Mouse (Mus musculus) kidney, postnatal 0 days (tissue): ENCODE results near the gene Gabrb1. TPM values are rescaled to one million over a fixed set of nuclear protein-coding genes. Genes with fewer than 3 reads are reported as not detected.
A peak's percentile ranks its signal among the peaks of the same experiment; 100 is the strongest.
"Not testable (repeated sequence)": the region's sequence is repeated elsewhere in the genome, so short reads cannot be mapped to it uniquely, and the experiment has no call there.

ENCODE experiments used
- ATAC-seq: fragments of 200-750 bp; cut with Nextera tagmentation; replicated peaks from 2 replicates; pipeline ENCODE4 v1.8.0; 2017; ENCODE audit warnings: low read depth, moderate number of reproducible peaks, moderate TSS enrichment, moderate library complexity; ENCODE audit not compliant: low FRiP score
- DNase-seq: peaks from one replicate; pipeline ENCODE4 v3.0.0-alpha.2; 2016; ENCODE audit warnings: low spot score
- H3K27ac ChIP-seq: fragments of 300-500 bp; sonication (generic); 2 replicates; pipeline ENCODE4 v1.5.1; 2014; ENCODE audit warnings: mild to moderate bottlenecking
- H3K27me3 ChIP-seq: fragments of 300-500 bp; sonication (generic); 2 replicates; pipeline ENCODE4 v1.6.1; 2014; ENCODE audit warnings: low read length, mixed read lengths; ENCODE audit not compliant: insufficient read depth
- H3K36me3 ChIP-seq: fragments of 300-500 bp; sonication (generic); 2 replicates; pipeline ENCODE4 v1.6.1; 2014; ENCODE audit warnings: low read length, mixed read lengths; ENCODE audit not compliant: insufficient read depth
- H3K4me1 ChIP-seq: fragments of 300-500 bp; sonication (generic); replicated peaks from 2 replicates; pipeline ENCODE4 v1.6.1; 2014; ENCODE audit warnings: antibody characterized with exemption, low read length, mixed read lengths; ENCODE audit not compliant: insufficient read depth
- H3K4me2 ChIP-seq: fragments of 300-500 bp; sonication (generic); 2 replicates; pipeline ENCODE4 v1.6.1; 2014; ENCODE audit warnings: mild to moderate bottlenecking, low read length, moderate library complexity, mixed read lengths
- H3K4me3 ChIP-seq: fragments of 300-500 bp; sonication (generic); replicated peaks from 2 replicates; pipeline ENCODE4 v1.5.1; 2014; ENCODE audit warnings: low read depth, low read length
- H3K9ac ChIP-seq: fragments of 300-500 bp; sonication (generic); 2 replicates; pipeline ENCODE4 v1.6.1; 2014; ENCODE audit warnings: low read depth, low read length
- H3K9me3 ChIP-seq: fragments of 300-500 bp; sonication (generic); replicated peaks from 2 replicates; pipeline ENCODE4 v1.6.1; 2016; ENCODE audit warnings: low read length, inconsistent platforms, mixed read lengths
- CTCF ChIP-seq: IDR thresholded peaks from 2 replicates; pipeline ENCODE4 v1.5.1; 2016; ENCODE audit warnings: antibody characterized with exemption, low read depth, mild to moderate bottlenecking, moderate library complexity
- WGBS: fragments of 180-500 bp; shearing (Covaris S2); extraction: QIAGEN DNeasy Blood & Tissue Kit; methylation state at CpG from one replicate; pipeline ENCODE4 v1.1.7; 2014; 5-methylcytosine and 5-hydroxymethylcytosine counted together
- polyA plus RNA-seq: library from polyadenylated mRNA; unstranded; fragments of >200 nt; fragmentation: Nextera tagmentation; extraction: Ambion mirVana; gene quantifications from 2 replicates; pipeline ENCODE4 v1.2.1, GENCODE M21; 2015

Gabrb1 gene
- polyA plus RNA-seq, 1 experiment from 2014 or later = 0.50 TPM

DNA sequence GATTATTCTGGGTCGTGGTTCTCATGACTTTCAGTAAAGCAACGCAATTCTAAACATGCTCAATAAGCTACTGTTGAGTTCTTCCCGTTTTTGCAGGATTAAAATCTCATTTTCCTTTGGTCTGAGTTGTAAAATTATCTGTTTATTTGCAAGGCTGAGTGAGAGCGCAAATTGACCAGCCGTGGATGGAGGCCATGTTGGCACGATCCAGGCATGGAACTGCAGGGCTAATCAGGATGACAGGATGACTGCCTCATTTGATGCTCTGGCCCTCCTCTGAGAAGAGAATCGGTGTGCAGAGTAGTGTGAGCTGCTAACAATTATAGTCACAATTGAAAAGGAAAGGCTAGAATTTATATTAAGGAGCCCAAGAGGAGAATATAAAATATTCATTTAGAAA, 480.3 kb downstream of the Gabrb1 start:
- H3K4me3 ChIP-seq = no peak overlapping the region
- no peaks in the 10 kb centered on the region for H3K4me1 ChIP-seq
- no peaks in the 10 kb centered on the region for H3K9me3 ChIP-seq
- H3K9ac ChIP-seq = no peak overlapping the region
- H3K27me3 ChIP-seq = no peaks in the 10 kb centered on the region
- no peak overlapping the region for H3K4me2 ChIP-seq
- H3K27ac ChIP-seq = no peak overlapping the region
- DNase-seq (no peak), ATAC-seq (no peak)
- 87% methylated on average over 7 of the region's 7 CpGs for WGBS
- TF ChIP-seq CTCF = no peak
- no peaks in the 10 kb centered on the region for H3K36me3 ChIP-seq

DNA sequence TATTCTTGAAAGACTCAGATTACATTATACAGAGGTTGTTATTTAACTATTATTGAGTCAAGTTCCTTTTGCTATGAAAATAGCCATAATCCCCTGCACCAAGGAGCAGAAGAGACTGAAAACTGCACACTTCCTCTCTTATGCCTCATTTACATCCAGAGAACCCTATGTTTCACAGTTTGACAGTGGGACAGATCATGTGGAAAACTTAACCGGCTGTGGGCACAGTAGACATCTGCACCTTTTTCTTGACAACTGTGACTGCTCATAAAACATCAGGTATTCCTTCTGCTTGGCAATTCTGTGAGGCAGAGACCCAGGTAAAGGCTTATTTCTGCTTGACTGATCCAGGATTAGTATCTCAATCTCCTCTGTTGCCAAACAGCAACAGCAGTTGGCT, 481.7 kb downstream of the Gabrb1 start:
- no peaks in the 10 kb centered on the region for H3K36me3 ChIP-seq
- ATAC-seq = no peak
- 43% methylated on average over 1 of the region's 1 CpGs for WGBS
- H3K4me3 ChIP-seq = no peak overlapping the region
- H3K4me1 ChIP-seq = no peaks in the 10 kb centered on the region
- no peak overlapping the region for H3K9ac ChIP-seq
- no peak overlapping the region for H3K4me2 ChIP-seq
- no peak for DNase-seq
- no peak for TF ChIP-seq CTCF
- no peaks in the 10 kb centered on the region for H3K9me3 ChIP-seq
- H3K27ac ChIP-seq = no peak overlapping the region
- no peaks in the 10 kb centered on the region for H3K27me3 ChIP-seq

DNA sequence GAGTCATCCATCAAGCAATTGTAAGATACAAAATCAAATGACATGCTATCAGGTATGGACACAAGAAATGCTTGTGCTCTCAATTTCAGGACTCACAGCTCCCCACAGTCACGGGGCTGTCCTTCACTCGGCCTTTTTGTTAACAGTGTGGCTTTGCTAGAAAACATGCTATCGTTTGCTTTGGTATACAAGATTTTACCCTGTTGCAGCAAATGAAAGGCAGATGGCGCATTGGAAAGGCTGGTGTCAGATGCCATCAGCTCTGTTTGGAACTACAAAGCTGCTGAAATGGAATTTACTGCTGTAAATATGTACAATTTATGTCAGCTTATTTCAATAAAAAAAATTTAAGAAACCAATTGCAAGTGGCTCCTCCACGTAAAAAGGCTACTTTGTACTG, 490.8 kb downstream of the Gabrb1 start:
- Histone ChIP-seq H3K4me2 (no peak overlapping the region), H3K4me3 (no peak overlapping the region), H3K4me1 (no peaks in the 10 kb centered on the region), H3K9me3 (no peaks in the 10 kb centered on the region), H3K27me3 (no peaks in the 10 kb centered on the region), H3K27ac (no peak overlapping the region), H3K36me3 (no peaks in the 10 kb centered on the region), H3K9ac (no peak overlapping the region)
- TF ChIP-seq CTCF = no peak
- ATAC-seq (no peak), DNase-seq (no peak)
- 83% methylated on average over 5 of the region's 5 CpGs for WGBS

DNA sequence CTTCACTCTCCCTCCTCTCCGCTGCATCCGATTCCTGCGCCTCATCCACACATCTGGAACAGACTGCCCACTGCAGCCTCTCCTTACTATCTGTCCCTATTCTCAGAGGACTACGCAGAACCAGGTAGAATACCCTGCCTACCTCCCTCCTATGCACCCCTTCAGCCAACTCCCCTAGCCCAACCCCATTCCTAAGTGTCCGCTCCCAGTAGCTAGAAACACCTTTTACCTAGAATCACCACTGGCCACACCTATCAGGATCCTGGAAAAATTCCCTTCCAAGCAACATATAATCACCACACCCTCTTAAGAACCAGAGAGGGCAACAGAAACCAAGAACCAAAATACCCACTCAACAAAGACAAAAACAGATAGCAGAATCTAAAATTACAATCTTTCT, 493.0 kb downstream of the Gabrb1 start:
- 99% methylated on average over 3 of the region's 5 CpGs for WGBS
- Histone ChIP-seq H3K9me3 (no peaks in the 10 kb centered on the region), H3K4me3 (no peak overlapping the region), H3K27me3 (no peaks in the 10 kb centered on the region), H3K36me3 (no peaks in the 10 kb centered on the region), H3K4me2 (no peak overlapping the region), H3K27ac (no peak overlapping the region), H3K4me1 (no peaks in the 10 kb centered on the region), H3K9ac (no peak overlapping the region)
- ATAC-seq (no peak), DNase-seq (no peak)
- TF ChIP-seq CTCF = no peak

DNA sequence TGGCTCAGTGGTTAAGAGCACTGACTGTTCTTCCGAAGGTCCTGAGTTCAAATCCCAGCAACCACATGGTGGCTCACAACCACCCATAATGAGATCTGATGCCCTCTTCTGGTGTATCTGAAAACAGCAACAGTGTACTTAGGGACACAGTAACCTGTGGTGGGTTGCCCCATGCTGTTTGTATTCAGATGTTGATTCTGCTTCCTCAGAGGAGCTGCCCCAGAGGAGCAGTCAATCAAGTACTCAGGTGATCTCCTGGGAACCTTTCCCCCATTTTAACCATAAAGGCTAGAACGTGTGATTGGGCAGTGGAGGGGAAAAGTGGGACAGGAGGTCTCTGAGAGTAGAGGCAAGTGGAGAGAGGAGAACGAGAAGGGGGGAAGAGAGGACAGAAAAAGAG, 497.8 kb downstream of the Gabrb1 start:
- not testable (repeated sequence) for H3K27me3 ChIP-seq, H3K9ac ChIP-seq, H3K4me3 ChIP-seq, H3K4me2 ChIP-seq, ATAC-seq, H3K4me1 ChIP-seq, DNase-seq, H3K27ac ChIP-seq, H3K9me3 ChIP-seq
- 78% methylated on average over 3 of the region's 3 CpGs for WGBS
- peak; percentile 15; the same call in 1 of the 2 replicates for TF ChIP-seq CTCF
- H3K36me3 ChIP-seq = peaks cover 22% of the 10 kb centered on the region

DNA sequence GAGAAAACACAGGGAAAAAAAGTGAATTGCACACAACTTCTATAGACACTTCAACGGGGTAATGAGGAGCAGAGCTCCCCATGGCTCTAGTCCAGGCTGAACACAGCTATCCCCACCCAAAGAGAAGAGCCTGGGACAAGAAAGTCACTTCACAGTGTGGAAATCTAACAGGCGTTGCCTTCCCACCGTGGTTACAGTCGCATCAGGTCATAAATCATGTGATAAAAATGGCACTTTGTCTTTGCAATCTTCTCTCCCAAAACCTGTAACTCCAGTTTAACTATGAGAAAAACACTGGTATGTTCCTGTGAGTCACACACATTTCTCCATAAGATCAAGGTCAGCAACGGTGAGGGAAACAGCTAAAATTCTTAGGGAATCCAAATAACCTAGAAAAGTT, 498.7 kb downstream of the Gabrb1 start:
- no peak for ATAC-seq
- no peak overlapping the region for H3K4me3 ChIP-seq
- H3K4me2 ChIP-seq = no peak overlapping the region
- no peaks in the 10 kb centered on the region for H3K9me3 ChIP-seq
- H3K36me3 ChIP-seq = peaks cover 30% of the 10 kb centered on the region
- H3K27ac ChIP-seq = no peak overlapping the region
- TF ChIP-seq CTCF = no peak
- no peaks in the 10 kb centered on the region for H3K4me1 ChIP-seq
- H3K27me3 ChIP-seq = no peaks in the 10 kb centered on the region
- DNase-seq = no peak
- no peak overlapping the region for H3K9ac ChIP-seq
- WGBS = 72% methylated on average over 5 of the region's 5 CpGs

DNA sequence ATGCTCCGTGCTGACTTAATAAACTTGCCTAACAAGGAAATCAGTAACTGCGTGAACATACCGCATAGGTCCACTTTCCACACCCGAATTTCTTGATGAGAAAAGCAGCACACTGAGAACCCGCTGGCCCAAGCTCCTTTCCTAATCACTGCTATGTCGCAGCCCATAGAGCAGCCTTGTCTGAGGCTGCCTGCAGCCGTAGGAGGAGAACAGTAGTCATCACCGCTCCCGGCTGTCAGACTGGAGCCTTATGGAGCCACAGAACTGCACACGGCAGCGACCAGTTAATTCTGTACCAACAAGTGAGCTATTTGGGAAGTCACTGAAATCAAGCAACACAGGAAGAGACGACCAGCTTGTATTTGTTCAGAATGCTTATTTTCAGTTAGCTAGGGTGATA, 500.8 kb downstream of the Gabrb1 start:
- Histone ChIP-seq H3K9me3 (no peaks in the 10 kb centered on the region), H3K27ac (no peak overlapping the region), H3K27me3 (no peaks in the 10 kb centered on the region), H3K36me3 (peaks cover 41% of the 10 kb centered on the region), H3K9ac (no peak overlapping the region), H3K4me3 (no peak overlapping the region), H3K4me1 (no peaks in the 10 kb centered on the region), H3K4me2 (no peak overlapping the region)
- WGBS = 85% methylated on average over 12 of the region's 12 CpGs
- DNase-seq (no peak), ATAC-seq (no peak)
- TF ChIP-seq CTCF = no peak
